Mouse (Mus musculus) ovary, postnatal 10 days (tissue): ENCODE results near the gene Gm11009.
"Not testable (repeated sequence)": the region's sequence is repeated elsewhere in the genome, so short reads cannot be mapped to it uniquely, and the experiment has no call there.

Experiments used
- DNase-seq: peaks from one replicate; pipeline ENCODE4 v3.0.0; 2022; ENCODE audit warnings: low spot score

The Gm11009 gene

DNA sequence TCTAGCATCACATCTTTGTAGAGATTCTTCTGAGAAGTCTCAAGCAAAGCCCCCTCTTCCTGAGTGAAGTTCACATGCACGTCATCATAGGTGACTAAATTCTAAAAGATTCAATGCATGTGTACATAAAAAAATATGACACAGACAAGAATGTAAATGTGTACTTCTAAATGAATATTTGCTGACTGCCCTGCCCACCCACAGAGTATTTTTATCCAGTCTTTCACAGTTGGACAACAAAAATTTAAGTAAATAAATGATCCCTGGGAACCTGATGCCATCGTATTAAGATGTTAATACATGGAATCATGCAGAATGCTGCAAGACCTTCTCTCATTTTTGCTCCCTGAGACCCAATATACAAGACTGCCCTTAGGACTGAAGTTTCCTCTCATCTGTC is at the start of gene Gm11009:
Gene Gm11009 (minus strand): TSS at position 101 of the 400 bp plus-strand sequence.
- not testable (repeated sequence) for DNase-seq
